Mouse (Mus musculus) ES-E14 (cell line): ENCODE results near the gene Akap2. TPM values are rescaled to one million over a fixed set of nuclear protein-coding genes. Genes with fewer than 3 reads are reported as not detected.

Experiments
- DNase-seq: peaks from one replicate; pipeline ENCODE4 v3.0.0-alpha.2; 2013; ENCODE audit warnings: low read depth, low spot score
- H3K27ac ChIP-seq: 2 replicates; pipeline ENCODE4 v1.5.1; 2012; ENCODE audit warnings: low read depth, mild to moderate bottlenecking, low read length, moderate library complexity, mixed read lengths; ENCODE audit not compliant: poor library complexity, insufficient read depth, severe bottlenecking
- H3K36me3 ChIP-seq: 2 replicates; pipeline ENCODE4 v1.6.1; 2012; ENCODE audit warnings: mild to moderate bottlenecking, low read length, moderate library complexity, mixed read lengths; ENCODE audit not compliant: control insufficient read depth, poor library complexity, insufficient read depth, severe bottlenecking
- H3K4me1 ChIP-seq, 2 experiments: fragments of 150-350 bp in 1 of 2; sonication (generic) in 1 of 2; 2 replicates each; pipeline ENCODE4 v1.6.1; 2012; ENCODE audit warnings: low read length in 2 of 2, mild to moderate bottlenecking in 1 of 2, mixed read lengths in 1 of 2; ENCODE audit not compliant: control insufficient read depth in 2 of 2, insufficient read depth in 2 of 2, poor library complexity in 1 of 2
- H3K4me3 ChIP-seq, 2 experiments: fragments of 150-350 bp in 1 of 2; sonication (generic) in 1 of 2; 2 replicates each; pipeline ENCODE4 v1.5.1; 2012; ENCODE audit warnings: low read length in 2 of 2, low read depth in 1 of 2, mild to moderate bottlenecking in 1 of 2, mixed read lengths in 1 of 2; ENCODE audit not compliant: insufficient read depth in 1 of 2, poor library complexity in 1 of 2, severe bottlenecking in 1 of 2
- H3K9ac ChIP-seq: 2 replicates; pipeline ENCODE4 v1.6.1; 2012; ENCODE audit warnings: low read depth, mild to moderate bottlenecking, low read length, mixed read lengths; ENCODE audit not compliant: poor library complexity, insufficient read depth, severe bottlenecking
- H3K9me3 ChIP-seq: fragments of 150-350 bp; sonication (generic); 2 replicates; pipeline ENCODE4 v1.6.1; 2012; ENCODE audit warnings: low read depth, mild to moderate bottlenecking, low read length; ENCODE audit not compliant: control insufficient read depth, insufficient read depth
- CHD2 ChIP-seq: IDR thresholded peaks from 2 replicates; pipeline ENCODE4 v1.6.1; 2014; ENCODE audit warnings: mild to moderate bottlenecking, low read depth, low read length, inconsistent platforms
- HCFC1 ChIP-seq: IDR thresholded peaks from 2 replicates; pipeline ENCODE4 v1.6.1; 2012; ENCODE audit warnings: low read length, inconsistent platforms, borderline replicate concordance; ENCODE audit not compliant: insufficient read depth
- MAFK ChIP-seq: IDR thresholded peaks from 2 replicates; pipeline ENCODE4 v1.6.1; 2014; ENCODE audit warnings: mild to moderate bottlenecking, low read depth, low read length, inconsistent platforms; ENCODE audit not compliant: insufficient read depth
- ZC3H11A ChIP-seq: IDR thresholded peaks from 2 replicates; pipeline ENCODE4 v1.6.1; 2012; ENCODE audit warnings: low read depth, mild to moderate bottlenecking, inconsistent platforms, low read length, borderline replicate concordance
- ZNF384 ChIP-seq: IDR thresholded peaks from 2 replicates; pipeline ENCODE4 v1.6.1; 2012; ENCODE audit warnings: low read depth, low read length, inconsistent platforms
- in situ Hi-C, 2 experiments: fragments of 600-800 bp; cut with MboI; formaldehyde crosslinking; loops; one replicate each; pipeline ENCODE4 v1.15.1; 2025; ENCODE audit warnings: low sequenced_read_pairs in 2 of 2, inconsistent platforms in 1 of 2; ENCODE audit not compliant: unreplicated experiment in 2 of 2
- total RNA-seq: library from RNA; depleted of rRNA; stranded (reverse); fragments of 300-350 nt; gene quantifications from 2 replicates; pipeline ENCODE4 v1.2.3, GENCODE M21; 2012

Gene Akap2
- total RNA-seq, 1 experiment = 35.7 TPM

DNA sequence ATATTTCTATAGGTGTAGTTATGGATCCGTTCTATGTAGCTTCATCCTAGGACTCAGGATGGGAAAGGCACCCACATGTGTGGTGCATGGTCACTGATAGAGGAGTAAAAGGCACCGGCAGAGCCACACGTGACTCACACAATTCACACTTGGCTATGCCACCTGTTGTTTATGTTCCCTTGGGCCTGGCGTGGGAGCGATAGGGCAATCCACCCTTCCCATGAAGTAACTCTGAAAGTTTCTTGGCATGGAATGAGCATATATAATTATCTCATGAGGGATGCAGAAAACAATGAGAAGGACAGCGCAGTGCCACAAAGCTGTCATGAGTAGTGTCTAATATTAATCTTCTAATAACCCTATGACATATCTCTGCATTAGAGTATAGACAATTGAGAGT lies 12.6 kb downstream of the Akap2 start:
- H3K9ac ChIP-seq = no peak overlapping the region
- H3K4me1 ChIP-seq = no peaks in the 10 kb centered on the region
- DNase-seq = no peak
- no peaks in the 10 kb centered on the region for H3K36me3 ChIP-seq
- no peak overlapping the region for H3K27ac ChIP-seq
- no peak overlapping the region for H3K4me3 ChIP-seq
- TF ChIP-seq HCFC1 = no peak
- no peak for TF ChIP-seq ZC3H11A
- TF ChIP-seq CHD2 = no peak
- no peak for TF ChIP-seq ZNF384
- no peak for TF ChIP-seq MAFK
- in situ Hi-C loops = no loop called here
- no peaks in the 10 kb centered on the region for H3K9me3 ChIP-seq

DNA sequence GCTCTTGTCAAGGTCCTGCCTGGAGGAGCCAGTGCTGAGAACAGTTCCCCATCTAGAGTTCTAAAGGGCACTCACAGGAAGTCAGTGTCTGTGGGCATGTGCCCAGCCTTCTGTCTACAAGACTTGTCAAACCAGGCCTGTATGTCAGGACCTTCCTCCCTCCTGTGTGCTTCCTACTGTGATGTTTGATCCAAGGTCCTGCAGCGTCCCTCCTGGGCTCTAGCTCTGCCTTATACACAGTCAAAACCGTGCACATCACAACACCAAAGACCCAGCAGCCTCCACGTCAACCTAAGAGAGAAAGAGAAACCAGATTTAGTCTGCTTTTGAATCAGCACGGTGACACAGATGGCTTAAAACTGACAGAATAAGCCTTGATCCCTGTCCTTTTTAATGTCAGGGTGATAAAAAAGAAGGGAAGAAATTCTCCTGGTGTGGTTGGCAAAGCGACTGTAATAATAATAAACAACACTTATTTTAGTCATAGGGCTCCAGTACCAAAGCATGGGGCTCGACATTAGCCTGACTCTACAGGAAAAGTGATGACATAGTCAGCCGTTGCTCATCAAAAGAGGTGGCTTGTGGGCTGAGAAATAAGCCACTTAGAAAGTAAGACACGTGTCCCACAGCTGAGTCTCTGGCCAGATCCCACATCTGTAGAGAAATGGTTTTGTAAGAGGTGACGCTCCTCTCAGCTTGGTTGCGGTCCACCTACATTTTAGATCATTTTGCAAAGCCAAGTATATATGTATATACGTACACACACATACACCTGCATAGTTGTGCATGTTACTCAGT lies 13.5 kb downstream of the Akap2 start:
- Histone ChIP-seq H3K9ac (no peak overlapping the region), H3K36me3 (no peaks in the 10 kb centered on the region), H3K9me3 (no peaks in the 10 kb centered on the region), H3K4me3 (no peak overlapping the region), H3K27ac (no peak overlapping the region), H3K4me1 (no peaks in the 10 kb centered on the region)
- no peak for DNase-seq
- TF ChIP-seq MAFK (no peak), ZNF384 (no peak), HCFC1 (no peak), CHD2 (no peak), ZC3H11A (no peak)
- in situ Hi-C loops = no loop called here

DNA sequence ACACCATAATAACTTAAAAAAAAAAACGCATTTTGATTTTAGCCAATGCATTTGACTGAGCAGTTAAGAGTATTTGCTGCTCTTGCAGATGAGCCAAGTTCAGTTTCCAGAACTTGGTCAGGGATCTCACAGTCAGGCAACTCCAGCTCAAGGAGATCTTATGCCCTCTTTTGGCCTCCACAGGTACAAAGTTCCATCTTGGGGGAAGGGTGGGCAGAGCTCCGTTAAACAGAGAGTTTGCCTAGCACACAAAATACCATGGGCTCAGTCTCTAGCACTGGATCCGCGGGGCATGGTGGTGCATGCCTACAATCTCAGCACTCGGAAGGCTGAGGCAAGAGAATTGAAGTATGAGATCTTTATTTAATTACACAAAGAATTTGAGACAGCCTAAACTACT lies 14.9 kb downstream of the Akap2 start:
- Histone ChIP-seq H3K27ac (no peak overlapping the region), H3K9me3 (no peaks in the 10 kb centered on the region), H3K9ac (no peak overlapping the region), H3K36me3 (no peaks in the 10 kb centered on the region), H3K4me1 (no peaks in the 10 kb centered on the region), H3K4me3 (no peak overlapping the region)
- no peak for DNase-seq
- in situ Hi-C loops = no loop called here
- TF ChIP-seq CHD2 = no peak
- TF ChIP-seq HCFC1 = no peak
- no peak for TF ChIP-seq ZNF384
- TF ChIP-seq ZC3H11A = no peak
- no peak for TF ChIP-seq MAFK

DNA sequence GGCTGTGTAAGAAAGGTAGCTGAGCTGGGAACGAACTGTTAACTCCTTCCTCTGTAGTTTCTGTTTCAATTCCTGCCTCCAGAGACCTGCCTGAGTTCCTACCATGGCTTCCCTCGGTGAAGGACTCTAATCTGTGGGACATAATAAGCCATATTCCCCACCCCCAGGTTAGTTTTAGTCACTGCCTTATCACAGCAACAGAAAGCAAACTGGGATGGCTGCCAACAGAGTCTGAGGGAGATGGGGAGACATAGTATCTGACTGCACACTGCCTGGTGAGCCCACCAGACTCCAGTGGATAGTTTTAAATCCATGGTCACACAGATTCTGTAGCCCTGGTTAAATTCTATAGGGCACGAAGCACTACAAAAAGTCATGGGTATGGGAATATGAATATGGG lies 16.0 kb downstream of the Akap2 start:
- Histone ChIP-seq H3K4me1 (no peaks in the 10 kb centered on the region), H3K36me3 (no peaks in the 10 kb centered on the region), H3K9ac (no peak overlapping the region), H3K4me3 (no peak overlapping the region), H3K9me3 (no peaks in the 10 kb centered on the region), H3K27ac (no peak overlapping the region)
- TF ChIP-seq HCFC1 (no peak), CHD2 (no peak), MAFK (no peak), ZNF384 (no peak), ZC3H11A (no peak)
- no peak for DNase-seq
- in situ Hi-C loops = no loop called here

DNA sequence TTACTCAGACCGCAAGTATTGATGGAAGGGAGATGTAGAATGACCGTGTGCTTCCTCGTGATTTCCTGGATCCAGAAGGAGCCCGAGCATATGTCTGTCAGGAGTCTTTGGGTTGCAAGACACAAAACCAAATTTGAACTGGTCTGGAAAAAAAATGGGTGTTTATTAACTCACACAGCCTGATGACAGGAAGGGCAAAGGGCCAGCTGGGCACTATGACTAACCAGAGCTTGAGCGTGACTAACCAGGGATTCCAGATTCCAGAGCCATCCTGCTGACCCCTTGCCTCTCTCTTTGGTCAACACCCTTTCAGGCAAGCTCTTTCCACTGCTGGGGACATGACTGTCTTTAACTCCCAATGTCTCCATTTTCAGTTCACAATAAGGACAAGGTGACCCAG lies 18.0 kb downstream of the Akap2 start:
- in situ Hi-C loops = no loop called here
- no peak for DNase-seq
- no peak overlapping the region for H3K9ac ChIP-seq
- no peaks in the 10 kb centered on the region for H3K36me3 ChIP-seq
- H3K27ac ChIP-seq = no peak overlapping the region
- TF ChIP-seq ZC3H11A (no peak), HCFC1 (no peak), MAFK (no peak), ZNF384 (no peak)
- H3K4me3 ChIP-seq = no peak overlapping the region
- no peaks in the 10 kb centered on the region for H3K4me1 ChIP-seq
- H3K9me3 ChIP-seq = no peaks in the 10 kb centered on the region
